Mouse (Mus musculus) stomach, postnatal 0 days (tissue): ENCODE measurements around the gene Tbl3. TPM values are rescaled to one million over a fixed set of nuclear protein-coding genes. Genes with fewer than 3 reads are reported as not detected.
A peak's percentile ranks its signal among the peaks of the same experiment; 100 is the strongest.

ENCODE experiments used
- ATAC-seq: fragments of 200-750 bp; cut with Nextera tagmentation; 2 replicates; pipeline ENCODE4 v1.8.0; 2017; ENCODE audit not compliant: low FRiP score, low TSS enrichment
- DNase-seq: peaks from one replicate; pipeline ENCODE4 v3.0.0-alpha.2; 2016; ENCODE audit warnings: low spot score
- H3K27ac ChIP-seq: fragments of 300-500 bp; sonication (generic); replicated peaks from 2 replicates; pipeline ENCODE4 v1.5.1; 2014; ENCODE audit warnings: mild to moderate bottlenecking, control low read depth
- H3K27me3 ChIP-seq: fragments of 300-500 bp; sonication (generic); 2 replicates; pipeline ENCODE4 v1.6.1; 2014; ENCODE audit warnings: low read length; ENCODE audit not compliant: control insufficient read depth, insufficient read depth
- H3K36me3 ChIP-seq: fragments of 300-500 bp; sonication (generic); 2 replicates; pipeline ENCODE4 v1.6.1; 2014; ENCODE audit warnings: low read length, mixed read lengths; ENCODE audit not compliant: control insufficient read depth, insufficient read depth
- H3K4me1 ChIP-seq: fragments of 300-500 bp; sonication (generic); replicated peaks from 2 replicates; pipeline ENCODE4 v1.6.1; 2014; ENCODE audit warnings: antibody characterized with exemption; ENCODE audit not compliant: control insufficient read depth, insufficient read depth
- H3K4me2 ChIP-seq: fragments of 300-500 bp; sonication (generic); replicated peaks from 2 replicates; pipeline ENCODE4 v1.6.1; 2014; ENCODE audit warnings: low read depth, mild to moderate bottlenecking, control low read depth, moderate library complexity
- H3K4me3 ChIP-seq: fragments of 300-500 bp; sonication (generic); 2 replicates; pipeline ENCODE4 v1.5.1; 2014; ENCODE audit warnings: low read depth, low read length, control low read depth
- H3K9ac ChIP-seq: fragments of 300-500 bp; sonication (generic); 2 replicates; pipeline ENCODE4 v1.6.1; 2014; ENCODE audit warnings: mild to moderate bottlenecking, low read length, control low read depth, mixed read lengths
- H3K9me3 ChIP-seq: fragments of 300-500 bp; sonication (generic); 2 replicates; pipeline ENCODE4 v1.6.1; 2016; ENCODE audit warnings: low read length; ENCODE audit not compliant: control insufficient read depth
- CTCF ChIP-seq: IDR thresholded peaks from 2 replicates; pipeline ENCODE4 v1.5.1; 2016; ENCODE audit warnings: antibody characterized with exemption, low read depth, mild to moderate bottlenecking, moderate library complexity
- EP300 ChIP-seq: optimal IDR thresholded peaks from 2 replicates; pipeline ENCODE3; 2016; ENCODE audit warnings: antibody characterized with exemption
- WGBS: fragments of 180-500 bp; shearing (Covaris S2); extraction: QIAGEN DNeasy Blood & Tissue Kit; methylation state at CpG from one replicate; pipeline ENCODE4 v1.1.7; 2014; 5-methylcytosine and 5-hydroxymethylcytosine counted together
- polyA plus RNA-seq: library from polyadenylated mRNA; unstranded; fragments of >200 nt; fragmentation: Nextera tagmentation; extraction: Ambion mirVana; gene quantifications from 2 replicates; pipeline ENCODE4 v1.2.1, GENCODE M21; 2015

Tbl3 gene
- polyA plus RNA-seq, 1 experiment from 2014 or later = 33.7 TPM

DNA sequence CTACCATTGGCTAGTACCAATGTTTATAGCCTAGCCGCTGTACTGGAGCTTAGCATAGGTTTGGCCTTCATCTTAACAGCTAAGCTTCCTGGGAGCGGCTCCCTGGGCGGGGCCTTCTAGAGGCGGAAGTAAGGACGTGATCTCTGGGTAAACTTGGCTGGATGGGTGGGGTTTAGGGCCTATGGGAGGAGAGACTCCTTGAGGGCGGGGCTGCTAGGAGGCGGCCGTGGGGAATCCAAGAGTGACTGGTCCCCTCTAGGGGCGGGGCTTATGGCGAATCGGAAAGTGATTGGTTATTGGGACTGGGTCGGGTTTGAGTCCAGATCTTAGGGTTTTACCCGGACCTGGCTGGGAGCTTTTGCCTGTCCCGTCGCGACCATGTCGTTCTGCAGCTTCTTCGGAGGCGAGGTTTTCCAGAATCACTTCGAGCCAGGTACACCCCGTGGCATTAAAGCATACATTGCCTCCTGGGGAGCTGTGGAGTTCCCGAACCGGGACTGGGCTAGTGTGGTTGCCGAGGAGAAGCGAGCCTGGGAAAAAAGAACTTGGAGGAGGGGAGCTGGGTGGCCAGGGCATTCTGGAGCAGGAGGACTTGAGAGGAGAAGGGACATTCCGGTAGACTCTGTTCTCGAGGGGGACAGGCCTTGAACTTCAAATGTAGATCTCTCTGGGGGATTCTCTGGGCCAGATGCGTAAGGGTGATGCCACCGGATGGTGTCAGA, 29.0 kb upstream of the Tbl3 start, which contains the start of gene Msrb1:
Gene Msrb1, plus strand, starts transcription at position 313 of the 722 bp plus-strand sequence.
- no peaks in the 10 kb centered on the region for H3K9me3 ChIP-seq
- peak within 1 kb of the TSS; percentile 87 for H3K27ac ChIP-seq
- peak within 1 kb of the TSS; percentile 79 for H3K9ac ChIP-seq
- no peaks in the 10 kb centered on the region for H3K27me3 ChIP-seq
- TF ChIP-seq EP300 (no peak), CTCF (0 out of 2 replicates have a peak, but pooled peaks have one; percentile 1)
- WGBS = 1% methylated on average over 29 of the region's 29 CpGs
- peak within 1 kb of the TSS; percentile 87 for H3K4me2 ChIP-seq
- DNase-seq = peak; percentile 98
- H3K4me1 ChIP-seq = peaks cover 7% of the 10 kb centered on the region; the same call in 1 of the 2 replicates
- H3K4me3 ChIP-seq = peak within 1 kb of the TSS; percentile 65
- H3K36me3 ChIP-seq = peaks cover 5% of the 10 kb centered on the region; the same call in 1 of the 2 replicates
- ATAC-seq = peak; percentile 96

- ATAC-seq (no peak), DNase-seq (no peak)
- H3K4me3 ChIP-seq = no peak overlapping the region
- no peak for TF ChIP-seq EP300
- no peak for TF ChIP-seq CTCF
- H3K9ac ChIP-seq = no peak overlapping the region
- WGBS = 83% methylated on average over 7 of the region's 7 CpGs
- no peaks in the 10 kb centered on the region for H3K27me3 ChIP-seq
- H3K9me3 ChIP-seq = no peaks in the 10 kb centered on the region
- H3K4me2 ChIP-seq = no peak overlapping the region
- H3K4me1 ChIP-seq = peaks cover 7% of the 10 kb centered on the region; the same call in 1 of the 2 replicates
- no peaks in the 10 kb centered on the region for H3K36me3 ChIP-seq
- H3K27ac ChIP-seq = peak overlapping the region; percentile 87; the same call in 1 of the 2 replicates
Observed at GRCm38 (mm10) chr17:24735446-24735845, 28.0 kb upstream of the Tbl3 start.

DNA sequence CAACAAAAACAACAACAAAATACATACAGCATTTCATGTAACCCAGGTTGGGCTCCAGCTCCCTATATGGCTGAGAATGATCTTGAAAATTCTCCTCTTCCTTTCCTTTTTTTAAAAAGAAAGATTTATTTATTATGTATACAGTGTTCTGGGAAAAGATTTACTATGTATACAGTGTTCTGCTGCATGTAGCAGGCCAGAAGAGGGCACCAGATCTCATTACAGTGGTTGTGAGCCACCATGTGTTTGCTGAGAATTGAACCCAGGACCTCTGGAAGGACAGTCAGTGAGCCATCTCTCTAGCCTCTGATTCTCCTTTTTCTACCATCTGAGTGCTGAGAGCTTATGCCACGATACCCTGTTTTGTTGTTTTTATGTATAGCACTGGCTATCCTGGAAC, 27.1 kb upstream of the Tbl3 start:
- H3K27ac ChIP-seq = no peak overlapping the region
- no peaks in the 10 kb centered on the region for H3K27me3 ChIP-seq
- H3K4me3 ChIP-seq = no peak overlapping the region
- TF ChIP-seq EP300 = no peak
- 0 out of 2 replicates have a peak, but pooled peaks have one; percentile 36 for TF ChIP-seq CTCF
- DNase-seq (no peak), ATAC-seq (no peak)
- peaks cover 7% of the 10 kb centered on the region; the same call in 1 of the 2 replicates for H3K4me1 ChIP-seq
- H3K36me3 ChIP-seq = no peaks in the 10 kb centered on the region
- WGBS = 76% methylated on average over 1 of the region's 1 CpGs
- H3K9me3 ChIP-seq = no peaks in the 10 kb centered on the region
- H3K4me2 ChIP-seq = no peak overlapping the region
- no peak overlapping the region for H3K9ac ChIP-seq

DNA sequence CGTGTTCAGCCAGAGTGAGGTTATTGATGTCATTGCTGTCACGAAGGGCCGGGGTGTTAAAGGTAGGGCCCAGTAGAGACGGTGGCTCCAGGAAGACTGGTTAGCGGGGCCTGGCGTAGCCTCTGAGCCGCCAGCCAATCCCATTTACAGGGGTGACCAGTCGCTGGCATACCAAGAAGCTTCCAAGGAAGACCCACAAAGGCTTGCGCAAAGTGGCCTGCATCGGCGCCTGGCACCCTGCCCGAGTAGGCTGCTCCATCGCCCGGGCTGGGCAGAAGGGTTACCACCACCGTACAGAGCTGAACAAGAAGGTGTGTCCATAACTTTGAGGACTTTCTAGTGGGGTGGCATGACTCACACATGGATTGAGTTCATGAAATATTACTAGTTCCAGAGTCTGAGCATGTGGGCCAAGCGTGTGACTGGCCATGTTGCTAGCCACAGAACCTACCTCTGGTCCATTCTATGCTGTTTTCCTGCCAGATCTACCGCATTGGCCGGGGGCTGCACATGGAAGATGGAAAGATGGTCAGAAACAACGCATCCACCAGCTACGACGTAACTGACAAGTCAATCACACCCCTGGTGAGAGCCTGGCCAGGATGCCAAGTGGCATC, 26.1 kb upstream of the Tbl3 start:
- Histone ChIP-seq H3K4me2 (no peak overlapping the region), H3K36me3 (no peaks in the 10 kb centered on the region), H3K9ac (no peak overlapping the region), H3K4me3 (no peak overlapping the region), H3K27me3 (no peaks in the 10 kb centered on the region), H3K27ac (no peak overlapping the region), H3K9me3 (no peaks in the 10 kb centered on the region), H3K4me1 (peaks cover 7% of the 10 kb centered on the region; the same call in 1 of the 2 replicates)
- 87% methylated on average over 21 of the region's 21 CpGs for WGBS
- no peak for DNase-seq
- TF ChIP-seq CTCF = no peak
- no peak for TF ChIP-seq EP300
- ATAC-seq = no peak

DNA sequence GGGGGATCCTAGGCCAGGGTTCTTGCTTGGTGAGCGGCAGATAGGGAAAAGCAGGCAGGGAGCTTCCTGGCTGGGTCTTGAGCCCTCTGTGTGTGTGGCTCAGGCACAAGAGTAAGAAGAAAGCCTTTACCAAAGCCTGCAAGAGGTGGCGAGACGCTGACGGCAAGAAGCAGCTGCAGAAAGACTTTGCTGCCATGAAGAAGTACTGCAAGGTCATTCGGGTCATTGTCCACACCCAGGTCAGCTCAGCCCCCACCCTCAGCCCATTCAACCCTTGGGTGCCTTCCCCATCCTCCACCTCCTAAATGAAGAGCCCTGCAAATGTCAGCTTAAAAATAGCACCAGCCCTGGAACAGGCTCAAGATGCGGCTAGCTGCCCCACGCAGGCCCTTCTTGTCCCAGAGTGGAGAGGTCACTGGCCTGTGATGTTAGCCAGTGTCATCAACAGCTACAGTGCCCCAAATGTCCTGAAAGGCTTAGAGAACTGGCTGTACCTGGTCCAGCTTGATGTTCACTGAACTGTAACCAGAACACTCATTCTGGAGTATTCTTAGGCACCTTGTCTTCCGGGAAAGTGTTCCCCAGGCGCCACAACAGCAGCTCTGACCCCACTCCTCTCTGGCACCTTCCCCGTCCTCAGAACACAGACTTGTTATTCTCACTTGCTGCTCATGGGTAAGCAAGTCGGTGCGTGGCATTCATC, 24.9 kb upstream of the Tbl3 start:
- ATAC-seq = no peak

More for the DNA sequence above, 24.9 kb upstream of the Tbl3 start:
- H3K9ac ChIP-seq = no peak overlapping the region
- no peaks in the 10 kb centered on the region for H3K27me3 ChIP-seq
- WGBS = 80% methylated on average over 12 of the region's 12 CpGs
- H3K4me3 ChIP-seq = no peak overlapping the region
- TF ChIP-seq CTCF (no peak), EP300 (no peak)
- peaks cover 5% of the 10 kb centered on the region; the same call in 1 of the 2 replicates for H3K4me1 ChIP-seq
- no peaks in the 10 kb centered on the region for H3K9me3 ChIP-seq
- no peak overlapping the region for H3K4me2 ChIP-seq
- no peaks in the 10 kb centered on the region for H3K36me3 ChIP-seq
- DNase-seq = no peak
- H3K27ac ChIP-seq = no peak overlapping the region
